Mouse (Mus musculus) liver, postnatal 0 days (tissue): ENCODE results near the gene Bicra.

ENCODE experiments used
- CTCF ChIP-seq: sonication (generic); IDR thresholded peaks from 2 replicates; pipeline ENCODE4 v1.5.1; 2016; ENCODE audit warnings: antibody characterized with exemption, low read depth
- EP300 ChIP-seq: IDR thresholded peaks from 2 replicates; pipeline ENCODE4 v1.6.1; 2016; ENCODE audit warnings: antibody characterized with exemption, low read depth, mild to moderate bottlenecking

DNA sequence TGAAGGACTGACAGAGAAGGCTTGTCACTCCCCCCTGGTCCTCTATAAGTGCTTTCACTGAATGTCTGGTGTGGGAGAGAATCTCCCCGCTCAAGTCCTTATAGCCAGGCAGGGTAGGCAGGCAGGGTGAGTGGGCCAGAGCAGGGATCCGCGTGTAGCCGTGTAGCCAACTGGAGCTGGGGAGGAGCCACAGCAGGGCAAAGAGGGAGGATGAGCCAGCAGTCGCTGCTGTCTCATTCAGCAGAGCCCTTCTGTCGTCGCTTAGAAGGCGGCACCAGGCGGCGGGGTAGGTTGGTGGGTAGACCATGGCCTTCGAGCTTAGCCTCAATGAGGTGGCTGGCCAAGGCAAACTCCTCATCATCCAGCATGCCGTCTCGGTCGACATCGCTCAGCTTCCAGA, 97.7 kb downstream of the Bicra start:
- no peak for TF ChIP-seq CTCF
- no peak for TF ChIP-seq EP300
